Mouse (Mus musculus) kidney, postnatal 0 days (tissue): Measurements from ENCODE around the gene Iqschfp. TPM values are rescaled to one million over a fixed set of nuclear protein-coding genes. Genes with fewer than 3 reads are reported as not detected.

Source experiments
- ATAC-seq: fragments of 200-750 bp; cut with Nextera tagmentation; replicated peaks from 2 replicates; pipeline ENCODE4 v1.8.0; 2017; ENCODE audit warnings: low read depth, moderate number of reproducible peaks, moderate TSS enrichment, moderate library complexity; ENCODE audit not compliant: low FRiP score
- DNase-seq: peaks from one replicate; pipeline ENCODE4 v3.0.0-alpha.2; 2016; ENCODE audit warnings: low spot score
- H3K27ac ChIP-seq: fragments of 300-500 bp; sonication (generic); 2 replicates; pipeline ENCODE4 v1.5.1; 2014; ENCODE audit warnings: mild to moderate bottlenecking
- H3K27me3 ChIP-seq: fragments of 300-500 bp; sonication (generic); 2 replicates; pipeline ENCODE4 v1.6.1; 2014; ENCODE audit warnings: low read length, mixed read lengths; ENCODE audit not compliant: insufficient read depth
- H3K36me3 ChIP-seq: fragments of 300-500 bp; sonication (generic); 2 replicates; pipeline ENCODE4 v1.6.1; 2014; ENCODE audit warnings: low read length, mixed read lengths; ENCODE audit not compliant: insufficient read depth
- H3K4me1 ChIP-seq: fragments of 300-500 bp; sonication (generic); replicated peaks from 2 replicates; pipeline ENCODE4 v1.6.1; 2014; ENCODE audit warnings: antibody characterized with exemption, low read length, mixed read lengths; ENCODE audit not compliant: insufficient read depth
- H3K4me2 ChIP-seq: fragments of 300-500 bp; sonication (generic); 2 replicates; pipeline ENCODE4 v1.6.1; 2014; ENCODE audit warnings: mild to moderate bottlenecking, low read length, moderate library complexity, mixed read lengths
- H3K4me3 ChIP-seq: fragments of 300-500 bp; sonication (generic); replicated peaks from 2 replicates; pipeline ENCODE4 v1.5.1; 2014; ENCODE audit warnings: low read depth, low read length
- H3K9ac ChIP-seq: fragments of 300-500 bp; sonication (generic); 2 replicates; pipeline ENCODE4 v1.6.1; 2014; ENCODE audit warnings: low read depth, low read length
- H3K9me3 ChIP-seq: fragments of 300-500 bp; sonication (generic); replicated peaks from 2 replicates; pipeline ENCODE4 v1.6.1; 2016; ENCODE audit warnings: low read length, inconsistent platforms, mixed read lengths
- CTCF ChIP-seq: IDR thresholded peaks from 2 replicates; pipeline ENCODE4 v1.5.1; 2016; ENCODE audit warnings: antibody characterized with exemption, low read depth, mild to moderate bottlenecking, moderate library complexity
- WGBS: fragments of 180-500 bp; shearing (Covaris S2); extraction: QIAGEN DNeasy Blood & Tissue Kit; methylation state at CpG from one replicate; pipeline ENCODE4 v1.1.7; 2014; 5-methylcytosine and 5-hydroxymethylcytosine counted together
- polyA plus RNA-seq: library from polyadenylated mRNA; unstranded; fragments of >200 nt; fragmentation: Nextera tagmentation; extraction: Ambion mirVana; gene quantifications from 2 replicates; pipeline ENCODE4 v1.2.1, GENCODE M21; 2015

The Iqschfp gene
- polyA plus RNA-seq, result 0.05 TPM in 1 of 2 replicates, not detected in the other

DNA sequence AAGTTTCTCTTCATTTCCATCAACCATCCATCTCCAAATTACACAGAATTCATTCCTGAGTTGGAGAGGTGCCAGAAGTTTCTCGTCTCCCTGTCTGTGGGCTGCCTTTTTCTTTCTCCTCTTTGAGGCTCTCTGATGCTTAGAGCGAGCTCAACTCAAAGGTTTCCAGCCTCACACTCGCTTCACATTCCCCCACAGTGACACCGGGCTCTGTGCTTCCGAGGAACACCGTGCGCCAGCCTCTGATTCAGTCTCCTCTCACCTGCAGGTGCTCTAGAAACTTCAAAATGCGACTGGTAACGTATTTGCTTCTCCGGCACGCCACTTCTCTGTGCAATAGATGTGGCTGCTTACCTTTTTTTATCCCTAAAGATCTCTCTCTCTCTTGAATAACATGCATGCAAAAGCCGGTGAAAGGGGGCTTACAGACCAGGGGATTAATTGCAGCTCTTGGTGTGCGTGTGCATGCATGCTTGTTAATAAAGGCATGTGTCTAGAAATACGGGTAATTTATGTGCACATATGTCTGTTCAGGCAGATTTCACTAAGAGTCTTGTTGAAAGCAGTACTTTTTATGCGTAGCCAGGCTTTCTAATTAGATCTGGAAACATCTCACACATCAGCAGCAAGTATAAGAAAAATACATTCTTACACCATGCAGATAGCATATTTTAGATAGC lies at the start of gene Iqschfp, which contains the start of gene Iqcj:
Iqschfp (plus strand) TSS at position 207 of the 680 bp plus-strand sequence.
Iqcj (plus strand) TSS at position 195 of the 680 bp plus-strand sequence.
- DNase-seq (no peak), ATAC-seq (no peak)
- no peaks in the 10 kb centered on the region for H3K9me3 ChIP-seq
- WGBS, result 59% methylated on average over 15 of the region's 15 CpGs
- no peak within 1 kb of the TSS for H3K4me3 ChIP-seq
- no peak within 1 kb of the TSS for H3K27ac ChIP-seq
- H3K4me2 ChIP-seq, result peak within 1 kb of the TSS; percentile 10; the same call in 1 of the 2 replicates
- H3K9ac ChIP-seq, result no peak within 1 kb of the TSS
- H3K27me3 ChIP-seq, result no peaks in the 10 kb centered on the region
- no peaks in the 10 kb centered on the region for H3K4me1 ChIP-seq
- no peak for TF ChIP-seq CTCF
- no peaks in the 10 kb centered on the region for H3K36me3 ChIP-seq

- Histone ChIP-seq H3K4me1 (no peaks in the 10 kb centered on the region), H3K9ac (no peak overlapping the region), H3K4me3 (no peak overlapping the region), H3K27ac (no peak overlapping the region), H3K27me3 (no peaks in the 10 kb centered on the region), H3K9me3 (no peaks in the 10 kb centered on the region), H3K4me2 (no peak overlapping the region), H3K36me3 (no peaks in the 10 kb centered on the region)
- 84% methylated on average over 5 of the region's 5 CpGs for WGBS
- TF ChIP-seq CTCF, result no peak
- ATAC-seq (no peak), DNase-seq (no peak)
Measured at GRCm38 (mm10) chr3:67852397-67852796, 39.6 kb upstream of the Iqschfp start.

- no peak overlapping the region for H3K4me3 ChIP-seq
- H3K36me3 ChIP-seq, result no peaks in the 10 kb centered on the region
- DNase-seq (no peak), ATAC-seq (no peak)
- TF ChIP-seq CTCF, result no peak
- 93% methylated on average over 3 of the region's 3 CpGs for WGBS
- H3K9me3 ChIP-seq, result no peaks in the 10 kb centered on the region
- H3K4me1 ChIP-seq, result no peaks in the 10 kb centered on the region
- H3K27me3 ChIP-seq, result no peaks in the 10 kb centered on the region
- H3K4me2 ChIP-seq, result no peak overlapping the region
- H3K9ac ChIP-seq, result no peak overlapping the region
- no peak overlapping the region for H3K27ac ChIP-seq
Measured at GRCm38 (mm10) chr3:67861524-67861923, 30.5 kb upstream of the Iqschfp start.

DNA sequence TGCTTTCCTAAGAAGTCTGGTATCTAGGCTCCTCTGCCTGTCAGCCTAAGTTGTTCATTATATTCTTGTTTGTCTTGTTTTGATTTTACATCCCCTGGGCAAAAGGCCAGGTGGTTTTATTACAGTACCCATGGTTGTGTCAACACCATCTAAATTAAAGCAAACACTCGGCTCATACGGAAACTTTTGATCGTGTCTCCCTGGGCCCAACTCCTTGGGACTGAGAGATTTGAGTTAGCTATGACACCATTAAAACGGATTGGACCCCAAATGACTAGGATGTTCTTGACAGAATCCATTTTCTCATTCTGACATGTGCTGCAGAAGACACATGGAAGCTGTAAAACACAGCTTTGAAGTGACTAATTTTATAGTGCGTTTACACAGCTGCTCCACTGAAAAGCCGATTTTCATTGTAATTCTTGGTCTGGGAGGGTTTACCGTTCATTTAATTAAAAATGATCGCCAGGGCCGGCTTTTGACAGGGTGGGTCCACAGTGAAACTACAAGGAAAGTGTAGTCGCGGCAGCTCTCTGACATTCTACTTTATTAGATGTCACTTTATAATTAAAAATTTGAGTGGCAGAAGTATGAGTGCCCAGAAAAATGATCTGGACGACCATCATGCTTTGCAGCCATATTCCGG lies 24.5 kb upstream of the Iqschfp start:
- 14% methylated on average over 13 of the region's 13 CpGs for WGBS
- Histone ChIP-seq H3K27ac (no peak overlapping the region), H3K27me3 (no peaks in the 10 kb centered on the region), H3K4me1 (no peaks in the 10 kb centered on the region), H3K9ac (no peak overlapping the region), H3K4me3 (no peak overlapping the region), H3K9me3 (no peaks in the 10 kb centered on the region), H3K4me2 (0 out of 2 replicates have a peak overlapping the region, but pooled peaks have one; percentile 2), H3K36me3 (no peaks in the 10 kb centered on the region)
- DNase-seq (peak; percentile 83), ATAC-seq (peak; percentile 66)
- TF ChIP-seq CTCF, result no peak

DNA sequence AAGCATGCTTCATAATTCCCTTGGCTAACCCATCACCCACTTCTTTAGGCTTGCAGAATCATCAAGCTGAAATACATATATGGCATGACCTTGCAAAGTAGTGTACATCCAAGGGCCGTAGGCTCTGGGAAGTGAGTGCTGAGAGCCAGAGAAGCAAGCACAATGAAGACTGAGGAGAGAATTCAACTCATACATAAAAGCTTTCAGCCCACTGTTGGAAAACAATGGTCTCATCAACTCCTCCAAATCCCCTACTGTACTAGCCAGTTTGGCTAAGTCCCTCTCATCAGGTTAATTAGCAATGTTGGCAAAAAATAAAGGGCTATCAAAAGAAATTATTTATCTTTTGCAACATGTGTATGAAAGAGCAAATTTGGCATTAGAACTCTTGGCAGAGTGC lies 22.6 kb upstream of the Iqschfp start:
- H3K9ac ChIP-seq, result no peak overlapping the region
- no peak for TF ChIP-seq CTCF
- 77% methylated on average over 1 of the region's 1 CpGs for WGBS

DNA sequence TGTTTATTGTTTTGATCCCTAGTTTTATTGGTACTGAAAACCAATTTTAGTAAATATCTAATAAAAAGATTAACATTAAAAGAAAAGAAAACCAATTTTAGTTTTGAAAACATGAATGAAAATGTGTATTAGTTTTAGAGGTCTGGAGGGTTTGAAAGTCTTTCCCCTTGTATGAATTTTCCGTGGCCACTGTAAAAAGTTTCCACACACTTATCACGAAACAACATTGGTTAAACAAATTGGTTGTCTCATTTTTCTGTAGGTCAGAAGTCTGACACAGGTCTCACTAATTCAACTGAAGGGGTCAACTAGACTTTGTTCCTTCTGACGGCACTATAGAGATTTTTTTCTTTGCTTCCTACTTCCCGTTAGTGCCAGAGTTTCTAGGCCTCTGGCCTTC lies 14.8 kb upstream of the Iqschfp start:
- no peak overlapping the region for H3K4me2 ChIP-seq
- H3K9me3 ChIP-seq, result no peaks in the 10 kb centered on the region
- H3K4me1 ChIP-seq, result no peaks in the 10 kb centered on the region
- H3K4me3 ChIP-seq, result no peak overlapping the region
- TF ChIP-seq CTCF, result no peak
- DNase-seq, result no peak
- H3K9ac ChIP-seq, result no peak overlapping the region
- no peak overlapping the region for H3K27ac ChIP-seq
- ATAC-seq, result no peak
- no peaks in the 10 kb centered on the region for H3K27me3 ChIP-seq
- 35% methylated on average over 4 of the region's 4 CpGs for WGBS
- no peaks in the 10 kb centered on the region for H3K36me3 ChIP-seq

More for the DNA sequence above, 22.6 kb upstream of the Iqschfp start:
- DNase-seq (no peak), ATAC-seq (no peak)
- Histone ChIP-seq H3K9me3 (no peaks in the 10 kb centered on the region), H3K4me2 (no peak overlapping the region), H3K36me3 (no peaks in the 10 kb centered on the region), H3K4me1 (no peaks in the 10 kb centered on the region), H3K27me3 (no peaks in the 10 kb centered on the region), H3K27ac (no peak overlapping the region), H3K4me3 (no peak overlapping the region)
